Comparison of ENCODE assay signal across 10 mouse cellular contexts in the genomic region with DNA sequence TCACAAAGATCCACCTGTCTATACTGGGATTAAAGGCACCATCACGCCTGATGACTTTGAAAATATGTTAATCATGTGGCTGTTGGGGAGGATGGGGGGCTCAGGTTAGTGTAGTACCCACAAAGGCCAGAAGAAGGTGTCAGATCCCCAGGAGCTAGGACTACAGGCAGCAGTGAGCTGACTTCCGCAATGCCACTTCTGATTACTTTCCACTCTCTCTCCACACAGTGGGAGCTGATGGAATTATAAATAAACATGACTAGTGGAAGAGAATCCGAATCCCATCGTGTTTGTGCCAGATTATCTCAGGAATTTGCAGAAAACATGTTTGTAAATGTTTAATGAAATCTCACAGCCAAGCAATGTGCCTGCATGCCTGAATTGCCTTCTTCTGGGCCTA. TPM values are rescaled to one million over a fixed set of nuclear protein-coding genes. Genes with fewer than 3 reads are reported as not detected.
DNase-seq lines count a peak whose midpoint lies in the region; ATAC-seq and TF ChIP-seq lines count a peak whose summit lies in the region.
"Had no signal": no experiment of that assay in that cellular context is flagged by ENCODE, and none has a peak within 500 bp of the region (broad histone marks: within the 10 kb centered on the region; RNA-seq: fewer than 3 reads in every experiment).

No protein-coding gene starts in this region.

- H3K79me2 ChIP-seq in MEL (ENCODE audit: control insufficient read depth, insufficient read depth, low read length, poor library complexity): no peaks in the 10 kb centered on the region

- no peaks in the 10 kb centered on the region for H3K36me3 ChIP-seq in kidney, embryonic 14.5 days (ENCODE audit: control insufficient read depth, insufficient read depth, low read length)
- H3K36me3 ChIP-seq in MEL (ENCODE audit: control insufficient read depth in 1 of 2, insufficient read depth in 2 of 2, low read length in 2 of 2): peaks cover 0 to 6% of the 10 kb centered on the region in 2 experiments; a peak in 2 of 4 replicates
- no peaks in the 10 kb centered on the region for H3K36me3 ChIP-seq in forebrain, embryonic 16.5 days (ENCODE audit: control insufficient read depth, insufficient read depth)
- no peaks in the 10 kb centered on the region for H3K36me3 ChIP-seq in lung, postnatal 0 days (ENCODE audit: insufficient read depth, low read length)
- H3K36me3 ChIP-seq: neural tube, embryonic 13.5 days had no signal

- peak in 2 of 3 experiments; percentile 5 to 31; a peak in 2 of 6 replicates for TF ChIP-seq CTCF in MEL (IDR thresholded peaks at IDR 0.05 in 2 of 3, conservative IDR thresholded peaks at IDR 0.05 in 1 of 3; ENCODE audit: control insufficient read depth in 1 of 3, insufficient read depth in 1 of 3, low read depth in 2 of 3, low read length in 3 of 3, poor library complexity in 1 of 3, severe bottlenecking in 1 of 3)
- TF ChIP-seq CTCF in lung, postnatal 0 days (IDR thresholded peaks at IDR 0.05): peak; percentile 66
- TF ChIP-seq CTCF in cerebellum, adult 2 months (IDR thresholded peaks at IDR 0.05; ENCODE audit: borderline replicate concordance, insufficient read depth, low read depth, low read length): no peak

- TF ChIP-seq POLR2A in MEL (IDR thresholded peaks at IDR 0.05; ENCODE audit: control insufficient read depth in 1 of 2, insufficient read depth in 1 of 2, low read depth in 1 of 2, low read length in 2 of 2, poor library complexity in 1 of 2): no peak
- TF ChIP-seq POLR2A in cerebellum, adult 2 months (IDR thresholded peaks at IDR 0.05; ENCODE audit: borderline replicate concordance, insufficient read depth, low read length): no peak

- H3K27me3 ChIP-seq in kidney, embryonic 14.5 days (ENCODE audit: control insufficient read depth, insufficient read depth, low read length): no peaks in the 10 kb centered on the region
- H3K27me3 ChIP-seq in MEL (ENCODE audit: control insufficient read depth in 1 of 2, insufficient read depth in 2 of 2, low read length in 2 of 2): no peaks in the 10 kb centered on the region
- H3K27me3 ChIP-seq in forebrain, embryonic 16.5 days (replicated peaks; ENCODE audit: control insufficient read depth, insufficient read depth, low read length): no peaks in the 10 kb centered on the region
- H3K27me3 ChIP-seq in lung, postnatal 0 days (replicated peaks; ENCODE audit: insufficient read depth, low read length): no peaks in the 10 kb centered on the region
- no peaks in the 10 kb centered on the region for H3K27me3 ChIP-seq in cerebellum, adult 2 months (ENCODE audit: control insufficient read depth, insufficient read depth, low read length)
- H3K27me3 ChIP-seq: neural tube, embryonic 13.5 days had no signal

- intact Hi-C loops in heart, postnatal 14 days (cut with DNase I): loop anchor here (5.0 kb wide), 1 partner anchor 60 kb away; no protein-coding TSS in a partner anchor

- H3K4me1 ChIP-seq in kidney, embryonic 14.5 days (ENCODE audit: control insufficient read depth, insufficient read depth, low read length): peaks cover 14% of the 10 kb centered on the region
- H3K4me1 ChIP-seq in MEL (ENCODE audit: control insufficient read depth in 1 of 2, insufficient read depth in 2 of 2, low read length in 2 of 2): peaks cover 0 to 11% of the 10 kb centered on the region in 2 experiments; a peak in 2 of 4 replicates
- H3K4me1 ChIP-seq in forebrain, embryonic 16.5 days (replicated peaks; ENCODE audit: control insufficient read depth, insufficient read depth, low read length): no peaks in the 10 kb centered on the region; the same call in none of the 2 replicates
- no peaks in the 10 kb centered on the region for H3K4me1 ChIP-seq in lung, postnatal 0 days (ENCODE audit: insufficient read depth, low read depth, low read length)
- H3K4me1 ChIP-seq in cerebellum, adult 2 months (ENCODE audit: control insufficient read depth, insufficient read depth, low read length): no peaks in the 10 kb centered on the region

- peak; percentile 24 for TF ChIP-seq RAD21 in MEL (IDR thresholded peaks at IDR 0.05; ENCODE audit: low read depth, low read length)

- 51% methylated on average over 4 of the region's 4 CpGs for WGBS in kidney, embryonic 14.5 days
- 24% methylated on average over 4 of the region's 4 CpGs for WGBS in forebrain, embryonic 16.5 days
- 28% methylated on average over 4 of the region's 4 CpGs for WGBS in lung, postnatal 0 days
- 41% methylated on average over 4 of the region's 4 CpGs for WGBS in cerebellum, adult 2 months

- no peak for TF ChIP-seq EP300 in MEL (IDR thresholded peaks at IDR 0.05; ENCODE audit: low read depth in 1 of 2, low read length in 2 of 2)
- no peak for TF ChIP-seq EP300 in lung, postnatal 0 days (IDR thresholded peaks at IDR 0.05)

- H3K27ac ChIP-seq in kidney, embryonic 14.5 days (ENCODE audit: low read depth, low read length): no peak overlapping the region
- no peak overlapping the region for H3K27ac ChIP-seq in MEL (ENCODE audit: control insufficient read depth, low read depth, low read length)
- no peak overlapping the region for H3K27ac ChIP-seq in forebrain, embryonic 16.5 days (ENCODE audit: low read length)
- no peak overlapping the region for H3K27ac ChIP-seq in lung, postnatal 0 days (ENCODE audit: low read length)
- no peak overlapping the region for H3K27ac ChIP-seq in cerebellum, adult 2 months (ENCODE audit: insufficient read depth, low read length)
- H3K27ac ChIP-seq: neural tube, embryonic 13.5 days had no signal

- H3K4me3 ChIP-seq in kidney, embryonic 14.5 days (ENCODE audit: low read length): no peak overlapping the region
- H3K4me3 ChIP-seq in MEL (ENCODE audit: control insufficient read depth in 1 of 2, insufficient read depth in 1 of 2, low read depth in 2 of 2, low read length in 2 of 2): no peak overlapping the region
- no peak overlapping the region for H3K4me3 ChIP-seq in forebrain, embryonic 16.5 days (replicated peaks; ENCODE audit: low read length)
- no peak overlapping the region for H3K4me3 ChIP-seq in lung, postnatal 0 days (ENCODE audit: low read depth, low read length)
- no peak overlapping the region for H3K4me3 ChIP-seq in cerebellum, adult 2 months (replicated peaks; ENCODE audit: insufficient read depth, low read depth, low read length)
- H3K4me3 ChIP-seq: erythroblast, embryonic 14.5 days; neural tube, embryonic 13.5 days had no signal

- no peaks in the 10 kb centered on the region for H3K9me3 ChIP-seq in kidney, embryonic 14.5 days (ENCODE audit: control insufficient read depth, low read length)
- H3K9me3 ChIP-seq in MEL (replicated peaks; ENCODE audit: insufficient read depth, low read length): no peaks in the 10 kb centered on the region
- H3K9me3 ChIP-seq in forebrain, embryonic 16.5 days (ENCODE audit: control insufficient read depth, low read length): no peaks in the 10 kb centered on the region
- H3K9me3 ChIP-seq in lung, postnatal 0 days (ENCODE audit: low read length): no peaks in the 10 kb centered on the region
- H3K9me3 ChIP-seq: neural tube, embryonic 13.5 days had no signal

- DNase-seq in kidney, adult 11 months: peak; percentile 75
- DNase-seq in MEL (ENCODE audit: low read depth, low spot score): peak; percentile 28
- peak; percentile 55 for DNase-seq in lung, postnatal 0 days (ENCODE audit: low spot score)
- no peak for DNase-seq in natural killer cell, adult 2 months (ENCODE audit: low spot score in 2 of 2)
- no peak for DNase-seq in cerebellum, adult 2 months
- DNase-seq in heart, postnatal 14 days: no peak

- ATAC-seq in kidney, embryonic 14.5 days (ENCODE audit: low FRiP score, low TSS enrichment): no peak
- ATAC-seq in forebrain, embryonic 16.5 days: peak; percentile 71
- peak; percentile 68 for ATAC-seq in lung, postnatal 0 days

- no peak overlapping the region for H3K9ac ChIP-seq in kidney, embryonic 14.5 days (ENCODE audit: low read depth, low read length)
- no peak overlapping the region for H3K9ac ChIP-seq in MEL (ENCODE audit: control insufficient read depth, low read depth, low read length, poor library complexity, severe bottlenecking)
- H3K9ac ChIP-seq in forebrain, embryonic 16.5 days (replicated peaks; ENCODE audit: low read depth, low read length): no peak overlapping the region
- H3K9ac ChIP-seq in lung, postnatal 0 days (replicated peaks; ENCODE audit: low read depth): no peak overlapping the region
- H3K9ac ChIP-seq: neural tube, embryonic 13.5 days had no signal

- H3K4me2 ChIP-seq in kidney, embryonic 14.5 days (replicated peaks; ENCODE audit: low read depth, low read length): no peak overlapping the region
- H3K4me2 ChIP-seq in forebrain, embryonic 16.5 days (ENCODE audit: low read length): no peak overlapping the region
- H3K4me2 ChIP-seq in lung, postnatal 0 days (replicated peaks; ENCODE audit: low read depth, low read length): no peak overlapping the region
- H3K4me2 ChIP-seq: neural tube, embryonic 13.5 days had no signal

TF ChIP-seq in MEL, 35 proteins besides CTCF, POLR2A, EP300 and RAD21 (continues in another document):
- TF ChIP-seq ZC3H11A (IDR thresholded peaks at IDR 0.05; ENCODE audit: low read depth, low read length) (no peak), POLR2AphosphoS2 (IDR thresholded peaks at IDR 0.05; ENCODE audit: low read length) (no peak), TBP (IDR thresholded peaks at IDR 0.05; ENCODE audit: low read depth, low read length) (no peak), GATA1 (IDR thresholded peaks at IDR 0.05; ENCODE audit: low read depth, low read length) (no peak), SIN3A (IDR thresholded peaks at IDR 0.05; ENCODE audit: low read length) (no peak), NELFE (IDR thresholded peaks at IDR 0.05; ENCODE audit: low read depth, low read length) (no peak), TAL1 (IDR thresholded peaks at IDR 0.05; ENCODE audit: low read length) (no peak), HCFC1 (IDR thresholded peaks at IDR 0.05; ENCODE audit: low read depth, low read length) (no peak), KAT2A (conservative IDR thresholded peaks at IDR 0.05; ENCODE audit: low read depth, low read length) (no peak), RCOR1 (IDR thresholded peaks at IDR 0.05; ENCODE audit: low read depth, low read length) (no peak), GABPA (IDR thresholded peaks at IDR 0.05; ENCODE audit: low read depth, low read length) (no peak), USF1 (IDR thresholded peaks at IDR 0.05; ENCODE audit: low read depth, low read length) (no peak), CHD1 (IDR thresholded peaks at IDR 0.05; ENCODE audit: low read depth, low read length) (no peak), E2F4 (IDR thresholded peaks at IDR 0.05; ENCODE audit: borderline replicate concordance, low read depth, low read length) (no peak)

RNA-seq across cellular contexts. Expression of a gene that starts 46.1 kb away (rescaled TPM):
- 7.2 and 8.0 TPM in 2 replicates for polyA plus RNA-seq in kidney, embryonic 14.5 days (2014; fragmentation: Nextera tagmentation; extraction: Ambion mirVana)
- total RNA-seq in MEL (2012; rRNA removed): 4.4 and 4.9 TPM in 2 replicates
- polyA plus RNA-seq in MEL (2012; ENCODE audit: insufficient read depth in 1 of 2, insufficient read length in 2 of 2, low read depth in 1 of 2, low replicate concordance in 2 of 2, missing spikeins in 1 of 2): 10 to 100 TPM in 1 of 2 experiments, not detected in 1; 14.5 TPM
- polyA plus RNA-seq in forebrain, embryonic 16.5 days (2015; fragmentation: Nextera tagmentation; extraction: Ambion mirVana): 8.7 and 8.8 TPM in 2 replicates
- 5.7 and 7.0 TPM in 2 replicates for polyA plus RNA-seq in lung, postnatal 0 days (2015; fragmentation: Nextera tagmentation; extraction: Ambion mirVana)
- polyA plus RNA-seq in cerebellum, adult 2 months (2012; rRNA removed): 13.5 and 13.8 TPM in 2 replicates
- total RNA-seq in heart, postnatal 14 days (2021): 1 to 10 TPM; 5.9 to 9.1 TPM

Comparison
In these comparisons a context has a peak if more than half of its experiments do, and no peak if none do; other contexts are left out.
1. DNase-seq: peak in kidney, adult 11 months (single experiment), MEL (single experiment) and lung, postnatal 0 days (single experiment); none in natural killer cell, adult 2 months (0 of 2), cerebellum, adult 2 months (0 of 2) and heart, postnatal 14 days (0 of 2).